Mouse (Mus musculus): ENCODE measurements around the gene Dkc1.

DNA sequence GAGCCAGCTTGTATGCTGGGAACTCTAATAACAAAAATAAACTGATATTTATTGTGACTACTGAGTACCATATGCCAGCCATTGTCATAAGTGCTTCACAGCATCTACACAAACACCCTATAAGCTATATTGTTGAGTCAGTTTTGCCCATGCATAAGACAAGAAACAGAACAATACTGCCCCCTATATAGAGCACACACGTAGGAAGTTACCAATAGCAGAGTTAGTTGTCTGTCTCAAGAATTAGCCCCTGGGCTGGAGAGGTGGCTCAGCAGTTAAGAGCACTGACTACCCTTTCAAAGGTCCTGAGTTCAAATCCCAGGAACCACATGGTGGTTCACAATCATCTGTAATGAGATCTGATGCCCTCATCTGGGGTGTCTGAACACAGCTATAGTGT is 10.0 kb upstream of the Dkc1 start:
- no peak for TF ChIP-seq CTCF (IDR thresholded peaks at IDR 0.05; ENCODE audit: control insufficient read depth, insufficient read depth, insufficient replicate concordance, low read depth, low read length)
- no peak for TF ChIP-seq POLR2A (IDR thresholded peaks at IDR 0.05; ENCODE audit: control insufficient read depth, low read depth, low read length)

Data from testis, adult 2 months (tissue).